Mouse (Mus musculus): Measurements from ENCODE around the gene A830031A19Rik. TPM values are rescaled to one million over a fixed set of nuclear protein-coding genes. Genes with fewer than 3 reads are reported as not detected.

A830031A19Rik gene
- total and polyA plus RNA-seq, 3 experiments: not detected

DNA sequence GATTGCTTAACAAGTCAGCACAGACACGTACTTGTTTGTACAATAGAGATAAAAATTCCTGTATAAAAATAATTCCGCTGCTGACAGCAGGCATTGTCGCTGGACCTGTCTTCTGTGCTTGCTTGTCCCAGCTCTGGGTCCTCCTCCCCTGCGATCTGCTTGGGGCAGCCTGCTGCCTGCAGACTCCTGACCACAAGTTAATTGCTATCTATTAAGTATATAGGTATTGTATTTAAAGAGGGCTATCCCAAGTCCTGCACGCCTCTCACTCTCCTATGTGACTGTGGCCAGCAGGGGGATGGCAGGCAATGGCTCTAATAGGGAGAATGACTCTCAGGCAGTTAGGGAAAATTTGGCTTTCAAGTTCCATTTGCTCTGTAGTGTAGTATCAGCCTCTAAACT, 19.2 kb upstream of the A830031A19Rik start:
- peaks cover 82% of the 10 kb centered on the region for H3K79me2 ChIP-seq (ENCODE audit: control insufficient read depth, insufficient read depth, low read length, poor library complexity)
- peaks cover 47 to 72% of the 10 kb centered on the region in 2 experiments for H3K36me3 ChIP-seq (ENCODE audit: control insufficient read depth in 1 of 2, insufficient read depth in 2 of 2, low read length in 2 of 2)
- no peaks in the 10 kb centered on the region for H3K9me3 ChIP-seq (replicated peaks; ENCODE audit: insufficient read depth, low read length)
- H3K4me1 ChIP-seq (ENCODE audit: control insufficient read depth in 1 of 2, insufficient read depth in 2 of 2, low read length in 2 of 2): peaks cover 30 to 32% of the 10 kb centered on the region in 2 experiments
- peak; percentile 10 to 34 (median 25); a peak in 3 of 6 replicates for TF ChIP-seq CTCF (IDR thresholded peaks at IDR 0.05 in 2 of 3, conservative IDR thresholded peaks at IDR 0.05 in 1 of 3; ENCODE audit: control insufficient read depth in 1 of 3, insufficient read depth in 1 of 3, low read depth in 2 of 3, low read length in 3 of 3, poor library complexity in 1 of 3, severe bottlenecking in 1 of 3)
- no peak for TF ChIP-seq POLR2AphosphoS2 (IDR thresholded peaks at IDR 0.05; ENCODE audit: low read length)
- peak; percentile 26; the same call in 1 of the 2 replicates for TF ChIP-seq ZMIZ1 (IDR thresholded peaks at IDR 0.05; ENCODE audit: low read depth, low read length)
- 0 out of 2 replicates have a peak, but pooled peaks have one; percentile 7 for TF ChIP-seq TCF12 (IDR thresholded peaks at IDR 0.05; ENCODE audit: low read depth, low read length)
- no peak for TF ChIP-seq E2F4 (IDR thresholded peaks at IDR 0.05; ENCODE audit: borderline replicate concordance, low read depth, low read length)
- H3K9ac ChIP-seq (ENCODE audit: control insufficient read depth, low read depth, low read length, poor library complexity, severe bottlenecking): no peak overlapping the region
- H3K27me3 ChIP-seq (ENCODE audit: control insufficient read depth in 1 of 2, insufficient read depth in 2 of 2, low read length in 2 of 2): no peaks in the 10 kb centered on the region
- H3K27ac ChIP-seq (ENCODE audit: control insufficient read depth, low read depth, low read length): no peak overlapping the region
- DNase-seq (ENCODE audit: low read depth, low spot score): peak; percentile 53
- H3K4me3 ChIP-seq (ENCODE audit: control insufficient read depth in 1 of 2, insufficient read depth in 1 of 2, low read depth in 2 of 2, low read length in 2 of 2): no peak overlapping the region

DNA sequence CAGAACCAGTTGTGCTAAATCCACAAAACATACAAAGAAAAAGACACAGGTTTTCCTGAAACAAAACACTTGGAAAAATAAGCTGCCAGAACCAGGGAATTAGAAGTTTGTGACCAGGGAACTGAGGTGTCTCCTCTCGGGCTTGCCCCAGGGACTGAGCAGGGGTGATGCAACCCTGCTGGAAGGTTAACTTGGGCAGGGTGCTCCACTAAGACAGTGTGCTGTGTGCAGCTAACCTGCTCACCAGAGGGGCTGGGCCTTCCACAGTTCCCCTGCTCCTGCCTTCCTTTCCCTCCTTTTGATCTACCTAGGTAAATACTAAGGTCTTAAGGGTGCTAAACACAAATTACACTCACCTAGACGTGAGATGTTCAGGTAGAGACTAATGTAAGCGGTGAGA, 17.8 kb upstream of the A830031A19Rik start:
- TF ChIP-seq RCOR1 (IDR thresholded peaks at IDR 0.05; ENCODE audit: low read depth, low read length): no peak
- 0 out of 2 replicates have a peak, but pooled peaks have one; percentile 8 for TF ChIP-seq SIN3A (IDR thresholded peaks at IDR 0.05; ENCODE audit: low read length)
- no peak for TF ChIP-seq HCFC1 (IDR thresholded peaks at IDR 0.05; ENCODE audit: low read depth, low read length)
- no peak for DNase-seq (ENCODE audit: low read depth, low spot score)
- H3K4me3 ChIP-seq (ENCODE audit: control insufficient read depth in 1 of 2, insufficient read depth in 1 of 2, low read depth in 2 of 2, low read length in 2 of 2): no peak overlapping the region
- peak overlapping the region; percentile 23; the same call in 1 of the 2 replicates for H3K27ac ChIP-seq (ENCODE audit: control insufficient read depth, low read depth, low read length)
- no peaks in the 10 kb centered on the region for H3K9me3 ChIP-seq (replicated peaks; ENCODE audit: insufficient read depth, low read length)
- no peaks in the 10 kb centered on the region for H3K27me3 ChIP-seq (ENCODE audit: control insufficient read depth in 1 of 2, insufficient read depth in 2 of 2, low read length in 2 of 2)
- peaks cover 21 to 23% of the 10 kb centered on the region in 2 experiments for H3K4me1 ChIP-seq (ENCODE audit: control insufficient read depth in 1 of 2, insufficient read depth in 2 of 2, low read length in 2 of 2)
- H3K9ac ChIP-seq (ENCODE audit: control insufficient read depth, low read depth, low read length, poor library complexity, severe bottlenecking): no peak overlapping the region; the same call in 1 of the 2 replicates
- H3K36me3 ChIP-seq (ENCODE audit: control insufficient read depth in 1 of 2, insufficient read depth in 2 of 2, low read length in 2 of 2): peaks cover 59 to 74% of the 10 kb centered on the region in 2 experiments
- peaks cover 85% of the 10 kb centered on the region for H3K79me2 ChIP-seq (ENCODE audit: control insufficient read depth, insufficient read depth, low read length, poor library complexity)

DNA sequence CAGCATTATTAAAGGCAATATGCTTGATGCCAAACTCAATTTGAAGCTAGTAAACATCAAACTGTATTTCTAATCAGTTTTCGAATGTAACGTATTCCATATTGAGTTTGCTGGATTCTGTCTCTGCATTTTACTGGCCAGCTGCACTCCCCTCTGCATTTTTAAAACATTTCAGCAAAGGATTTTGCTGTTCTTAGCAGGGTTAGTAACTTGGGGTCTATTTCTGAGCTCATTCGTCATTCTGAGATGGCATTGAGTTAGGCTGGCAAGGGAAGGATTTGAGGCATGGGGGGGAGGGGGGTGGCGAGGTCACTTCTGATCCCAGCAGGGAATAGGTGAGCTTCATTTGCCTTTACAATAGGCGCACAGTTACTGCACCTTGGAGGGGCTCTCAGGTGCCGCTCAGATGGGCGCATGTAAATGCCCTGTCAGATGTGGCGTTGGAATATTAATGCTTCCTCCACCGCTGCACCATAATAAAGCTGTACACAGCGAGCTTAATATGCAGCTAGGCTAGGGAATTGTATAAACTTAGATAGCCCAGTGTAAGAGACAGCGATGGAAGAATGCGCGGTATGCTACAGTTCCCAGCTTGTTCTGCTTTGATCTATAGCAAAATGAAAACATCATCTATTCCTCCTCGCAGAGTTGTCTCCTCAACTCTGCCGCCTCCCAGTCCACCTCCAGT, 16.7 kb upstream of the A830031A19Rik start:
- TF ChIP-seq POLR2AphosphoS5 (IDR thresholded peaks at IDR 0.05; ENCODE audit: borderline replicate concordance, low read depth, low read length) (0 out of 2 replicates have a peak, but pooled peaks have one; percentile 16), ZC3H11A (IDR thresholded peaks at IDR 0.05; ENCODE audit: low read depth, low read length) (no peak), ELF1 (IDR thresholded peaks at IDR 0.05; ENCODE audit: low read depth, low read length) (no peak), MAX (IDR thresholded peaks at IDR 0.05; ENCODE audit: low read length) (no peak), TAL1 (IDR thresholded peaks at IDR 0.05; ENCODE audit: low read length) (no peak), POLR2AphosphoS2 (IDR thresholded peaks at IDR 0.05; ENCODE audit: low read length) (0 out of 2 replicates have a peak, but pooled peaks have one; percentile 24), EP300 (IDR thresholded peaks at IDR 0.05; ENCODE audit: low read depth in 1 of 2, low read length in 2 of 2) (no peak)
- no peak for DNase-seq (ENCODE audit: low read depth, low spot score)
- Histone ChIP-seq H3K27me3 (ENCODE audit: control insufficient read depth in 1 of 2, insufficient read depth in 2 of 2, low read length in 2 of 2) (no peaks in the 10 kb centered on the region), H3K9ac (ENCODE audit: control insufficient read depth, low read depth, low read length, poor library complexity, severe bottlenecking) (no peak overlapping the region), H3K36me3 (ENCODE audit: control insufficient read depth in 1 of 2, insufficient read depth in 2 of 2, low read length in 2 of 2) (peaks cover 60 to 73% of the 10 kb centered on the region in 2 experiments), H3K4me1 (ENCODE audit: control insufficient read depth in 1 of 2, insufficient read depth in 2 of 2, low read length in 2 of 2) (peaks cover 14 to 15% of the 10 kb centered on the region in 2 experiments; a peak in 3 of 4 replicates), H3K4me3 (ENCODE audit: control insufficient read depth in 1 of 2, insufficient read depth in 1 of 2, low read depth in 2 of 2, low read length in 2 of 2) (no peak overlapping the region), H3K79me2 (ENCODE audit: control insufficient read depth, insufficient read depth, low read length, poor library complexity) (peaks cover 84% of the 10 kb centered on the region), H3K9me3 (replicated peaks; ENCODE audit: insufficient read depth, low read length) (no peaks in the 10 kb centered on the region), H3K27ac (ENCODE audit: control insufficient read depth, low read depth, low read length) (no peak overlapping the region)

All from MEL (cell line).